Mouse (Mus musculus): ENCODE measurements around the gene Retn.

The Retn gene

GRCm38 (mm10) chr8:3664405-3664804 lies 8.8 kb downstream of the Retn start:
- DNase-seq, result no peak

- DNase-seq, result no peak
Observed at GRCm38 (mm10) chr8:3665507-3665906, 9.9 kb downstream of the Retn start, which contains the start of gene Mcemp1. Gene Mcemp1 (plus strand): TSS chr8:3665754.

- DNase-seq, result no peak
Observed at GRCm38 (mm10) chr8:3670388-3670787, 14.8 kb downstream of the Retn start.

- peak; percentile 92 for DNase-seq
Observed at GRCm38 (mm10) chr8:3671980-3672491, 16.5 kb downstream of the Retn start, which contains the start of gene Fcor. Gene Fcor (minus strand): TSS chr8:3672362.

- DNase-seq, result no peak
Observed at GRCm38 (mm10) chr8:3674671-3675070, 19.1 kb downstream of the Retn start.

GRCm38 (mm10) chr8:3676131-3676992 lies 20.8 kb downstream of the Retn start, which contains the start of gene Trappc5:
Gene Trappc5 (plus strand): TSS chr8:3676299.
- peak; percentile 96 for DNase-seq

- no peak for DNase-seq
Observed at GRCm38 (mm10) chr8:3676993-3677579, 21.5 kb downstream of the Retn start.

- DNase-seq, result no peak
Observed at GRCm38 (mm10) chr8:3678831-3679230, 23.3 kb downstream of the Retn start.

- peak; percentile 53 to 63 for DNase-seq
Observed at GRCm38 (mm10) chr8:3679236-3679635, 23.7 kb downstream of the Retn start.

GRCm38 (mm10) chr8:3679656-3680055 lies 24.1 kb downstream of the Retn start:
- peak in 1 of 2 experiments; percentile 28 for DNase-seq

- DNase-seq, result peak in 1 of 2 experiments; percentile 23
Observed at GRCm38 (mm10) chr8:3682435-3682834, 26.9 kb downstream of the Retn start.

GRCm38 (mm10) chr8:3683408-3684176 lies 28.0 kb downstream of the Retn start:
- peak; percentile 81 to 83 for DNase-seq

- DNase-seq, result no peak
Observed at GRCm38 (mm10) chr8:3684530-3684929, 29.0 kb downstream of the Retn start.

- DNase-seq, result no peak
Observed at GRCm38 (mm10) chr8:3685422-3685821, 29.9 kb downstream of the Retn start.

GRCm38 (mm10) chr8:3687537-3687936 lies 32.0 kb downstream of the Retn start:
- no peak for DNase-seq

GRCm38 (mm10) chr8:3690774-3691173 lies 35.2 kb downstream of the Retn start:
- DNase-seq, result no peak

- no peak for DNase-seq
Observed at GRCm38 (mm10) chr8:3694121-3694520, 38.6 kb downstream of the Retn start, which contains the start of gene Fcer2a. Gene Fcer2a (minus strand): TSS chr8:3694175.

- DNase-seq, result no peak
Observed at GRCm38 (mm10) chr8:3701491-3701890, 45.9 kb downstream of the Retn start.

GRCm38 (mm10) chr8:3705711-3706110 lies 50.1 kb downstream of the Retn start:
- DNase-seq, result peak; percentile 13 to 18

- DNase-seq, result no peak
Observed at GRCm38 (mm10) chr8:3707611-3708010, 52.0 kb downstream of the Retn start.

Data from cerebellum, postnatal 36 days (tissue).